Mouse (Mus musculus) kidney, adult 2 months (tissue): ENCODE data around the gene Rbm44.

Experiments
- CTCF ChIP-seq: fragments of 200-500 bp; conservative IDR thresholded peaks from 2 replicates; pipeline ENCODE4 v1.5.1; 2011; ENCODE audit warnings: low read depth, mild to moderate bottlenecking, control low read depth, low read length, moderate library complexity, mixed read lengths; ENCODE audit not compliant: insufficient read depth, insufficient read length
- POLR2A ChIP-seq: fragments of 200-500 bp; IDR thresholded peaks from one replicate; pipeline ENCODE4 v1.6.1; 2011; ENCODE audit warnings: low read depth, low read length, control low read depth

- TF ChIP-seq CTCF: peak; percentile 85
- TF ChIP-seq POLR2A: no peak
Observed at GRCm38 (mm10) chr1:91098887-91099286, 46.0 kb upstream of the Rbm44 start.
